Mouse (Mus musculus): ENCODE results near the gene Dusp13. TPM values are rescaled to one million over a fixed set of nuclear protein-coding genes. Genes with fewer than 3 reads are reported as not detected.

The Dusp13 gene
- polyA plus RNA-seq, 1 experiment from 2014 or later, result 2.2 TPM

DNA sequence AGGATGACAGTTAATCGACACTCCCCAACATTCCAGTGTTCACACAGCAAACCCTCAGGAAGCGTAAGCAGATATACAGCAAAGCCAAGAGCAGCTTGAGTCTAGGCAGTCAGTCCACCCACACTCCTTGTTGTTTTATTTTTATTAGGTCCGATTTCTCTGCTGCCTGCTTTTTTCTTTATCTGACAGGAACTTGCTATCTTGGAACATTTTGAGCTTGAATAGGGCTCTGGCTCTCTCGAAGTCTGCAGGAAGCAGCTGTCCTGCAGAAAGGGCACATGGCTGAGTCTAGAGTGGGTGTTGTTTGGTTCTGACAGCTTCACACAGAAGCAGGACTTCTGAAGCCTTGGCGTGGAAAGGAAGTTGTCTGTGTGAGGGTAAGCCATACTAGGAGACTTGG is 47.7 kb downstream of the Dusp13 start:
- no peaks in the 10 kb centered on the region for H3K36me3 ChIP-seq (ENCODE audit: control insufficient read depth, insufficient read depth, low read length)
- H3K27me3 ChIP-seq (replicated peaks; ENCODE audit: control insufficient read depth, insufficient read depth, low read length), result no peaks in the 10 kb centered on the region
- no peak overlapping the region for H3K27ac ChIP-seq (replicated peaks; ENCODE audit: low read depth, low read length)
- ATAC-seq (ENCODE audit: low read depth) (no peak), DNase-seq (ENCODE audit: low spot score) (no peak)
- no peak overlapping the region for H3K9ac ChIP-seq (ENCODE audit: low read depth, low read length)
- H3K4me1 ChIP-seq (ENCODE audit: control insufficient read depth, insufficient read depth, low read length), result peaks cover 18% of the 10 kb centered on the region
- H3K4me3 ChIP-seq (ENCODE audit: low read depth, low read length), result no peak overlapping the region
- no peaks in the 10 kb centered on the region for H3K9me3 ChIP-seq (ENCODE audit: control insufficient read depth, low read length)
- no peak overlapping the region for H3K4me2 ChIP-seq (ENCODE audit: low read depth, low read length)
- WGBS, result 56% methylated on average over 5 of the region's 5 CpGs

DNA sequence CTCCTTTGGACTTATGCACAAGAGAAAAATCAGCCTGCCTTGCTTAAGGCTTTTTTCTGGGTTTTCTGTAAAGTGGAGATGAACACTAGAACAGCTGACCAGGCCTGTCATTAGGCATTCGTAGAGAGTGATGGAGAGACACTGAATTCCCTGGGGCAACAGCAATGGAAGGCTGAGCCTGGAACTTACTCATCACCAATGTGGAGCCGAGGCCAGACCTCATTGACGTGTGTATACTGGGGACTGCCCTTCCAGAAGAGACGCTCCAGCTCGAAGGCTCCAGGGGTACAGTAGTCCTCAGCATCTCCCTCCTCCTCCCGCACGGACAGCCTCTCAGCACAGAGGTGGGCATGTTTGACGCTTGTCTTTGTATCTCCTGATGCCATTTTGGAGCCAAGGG is 48.3 kb downstream of the Dusp13 start:
- Histone ChIP-seq H3K9ac (ENCODE audit: low read depth, low read length) (no peak overlapping the region), H3K27ac (replicated peaks; ENCODE audit: low read depth, low read length) (no peak overlapping the region), H3K4me1 (ENCODE audit: control insufficient read depth, insufficient read depth, low read length) (peaks cover 18% of the 10 kb centered on the region), H3K4me2 (ENCODE audit: low read depth, low read length) (no peak overlapping the region), H3K9me3 (ENCODE audit: control insufficient read depth, low read length) (no peaks in the 10 kb centered on the region), H3K4me3 (ENCODE audit: low read depth, low read length) (no peak overlapping the region), H3K27me3 (replicated peaks; ENCODE audit: control insufficient read depth, insufficient read depth, low read length) (no peaks in the 10 kb centered on the region), H3K36me3 (ENCODE audit: control insufficient read depth, insufficient read depth, low read length) (no peaks in the 10 kb centered on the region)
- WGBS, result 89% methylated on average over 8 of the region's 8 CpGs
- DNase-seq (ENCODE audit: low spot score) (no peak), ATAC-seq (ENCODE audit: low read depth) (no peak)

DNA sequence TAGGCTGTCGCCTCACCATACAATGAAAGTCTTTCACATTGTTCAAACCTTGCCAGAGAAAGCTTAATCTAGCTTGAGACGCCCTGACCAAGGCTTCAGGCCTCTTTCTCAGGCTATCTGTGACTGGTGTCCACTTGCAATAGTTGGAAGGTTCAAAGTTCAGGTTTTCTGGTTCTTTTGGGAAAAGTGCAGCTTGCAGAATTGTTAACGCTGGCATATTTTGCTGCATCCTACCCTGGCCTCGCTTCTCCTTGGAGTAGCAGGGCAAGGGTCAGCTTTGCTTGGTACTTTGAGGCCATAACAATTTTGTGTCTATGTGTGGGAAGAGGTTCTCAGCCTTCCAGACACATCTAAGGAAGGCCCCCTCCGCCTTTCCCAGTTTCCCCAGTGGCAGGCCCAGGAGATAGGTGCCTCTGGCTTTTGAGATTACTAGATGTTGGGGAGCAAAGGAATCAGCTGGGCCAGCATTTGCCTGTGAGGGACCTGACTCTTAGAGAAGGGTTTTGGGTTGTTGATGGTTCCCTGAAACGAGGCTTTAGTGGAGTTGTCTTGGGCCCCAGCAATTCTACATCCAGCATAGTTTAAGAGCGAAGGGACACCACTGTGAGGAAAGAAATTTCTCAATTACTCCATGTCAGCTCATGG is 54.7 kb downstream of the Dusp13 start:
- Histone ChIP-seq H3K4me1 (ENCODE audit: control insufficient read depth, insufficient read depth, low read length) (no peaks in the 10 kb centered on the region), H3K4me2 (ENCODE audit: low read depth, low read length) (no peak overlapping the region), H3K9ac (ENCODE audit: low read depth, low read length) (no peak overlapping the region), H3K36me3 (ENCODE audit: control insufficient read depth, insufficient read depth, low read length) (0 out of 2 replicates have a peak, but pooled peaks cover 3% of the 10 kb centered on the region), H3K9me3 (ENCODE audit: control insufficient read depth, low read length) (peaks cover 5% of the 10 kb centered on the region), H3K27me3 (replicated peaks; ENCODE audit: control insufficient read depth, insufficient read depth, low read length) (no peaks in the 10 kb centered on the region), H3K4me3 (ENCODE audit: low read depth, low read length) (no peak overlapping the region), H3K27ac (replicated peaks; ENCODE audit: low read depth, low read length) (no peak overlapping the region)
- WGBS, result 82% methylated on average over 7 of the region's 7 CpGs
- no peak for ATAC-seq (ENCODE audit: low read depth)
- no peak for DNase-seq (ENCODE audit: low spot score)

- H3K4me3 ChIP-seq (ENCODE audit: low read depth, low read length), result no peak overlapping the region
- H3K27me3 ChIP-seq (replicated peaks; ENCODE audit: control insufficient read depth, insufficient read depth, low read length), result no peaks in the 10 kb centered on the region
- DNase-seq (ENCODE audit: low spot score), result no peak
- no peak overlapping the region for H3K9ac ChIP-seq (ENCODE audit: low read depth, low read length)
- 68% methylated on average over 6 of the region's 6 CpGs for WGBS
- ATAC-seq (ENCODE audit: low read depth), result no peak
- H3K36me3 ChIP-seq (ENCODE audit: control insufficient read depth, insufficient read depth, low read length), result 0 out of 2 replicates have a peak, but pooled peaks cover 3% of the 10 kb centered on the region
- H3K4me1 ChIP-seq (ENCODE audit: control insufficient read depth, insufficient read depth, low read length), result no peaks in the 10 kb centered on the region
- H3K9me3 ChIP-seq (ENCODE audit: control insufficient read depth, low read length), result peaks cover 5% of the 10 kb centered on the region
- H3K4me2 ChIP-seq (ENCODE audit: low read depth, low read length), result no peak overlapping the region
- no peak overlapping the region for H3K27ac ChIP-seq (replicated peaks; ENCODE audit: low read depth, low read length)
These were observed 56.0 kb downstream of the Dusp13 start for GRCm38 (mm10) chr14:21695020-21695419.

GRCm38 (mm10) chr14:21691070-21691469 is 59.9 kb downstream of the Dusp13 start:
- no peak for DNase-seq (ENCODE audit: low spot score)
- Histone ChIP-seq H3K27me3 (replicated peaks; ENCODE audit: control insufficient read depth, insufficient read depth, low read length) (no peaks in the 10 kb centered on the region), H3K4me3 (ENCODE audit: low read depth, low read length) (no peak overlapping the region), H3K4me2 (ENCODE audit: low read depth, low read length) (no peak overlapping the region), H3K9ac (ENCODE audit: low read depth, low read length) (no peak overlapping the region), H3K9me3 (ENCODE audit: control insufficient read depth, low read length) (peaks cover 5% of the 10 kb centered on the region), H3K27ac (replicated peaks; ENCODE audit: low read depth, low read length) (peak overlapping the region; percentile 4; the same call in 1 of the 2 replicates), H3K36me3 (ENCODE audit: control insufficient read depth, insufficient read depth, low read length) (0 out of 2 replicates have a peak, but pooled peaks cover 3% of the 10 kb centered on the region), H3K4me1 (ENCODE audit: control insufficient read depth, insufficient read depth, low read length) (peaks cover 5% of the 10 kb centered on the region; the same call in 1 of the 2 replicates)
- 77% methylated on average over 3 of the region's 3 CpGs for WGBS
- no peak for ATAC-seq (ENCODE audit: low read depth)

GRCm38 (mm10) chr14:21686376-21687279 is 64.4 kb downstream of the Dusp13 start:
- H3K27me3 ChIP-seq (replicated peaks; ENCODE audit: control insufficient read depth, insufficient read depth, low read length), result no peaks in the 10 kb centered on the region
- peaks cover 21% of the 10 kb centered on the region for H3K4me1 ChIP-seq (ENCODE audit: control insufficient read depth, insufficient read depth, low read length)
- H3K4me3 ChIP-seq (ENCODE audit: low read depth, low read length), result peak overlapping the region; percentile 28
- peak overlapping the region; percentile 62 for H3K4me2 ChIP-seq (ENCODE audit: low read depth, low read length)
- H3K27ac ChIP-seq (replicated peaks; ENCODE audit: low read depth, low read length), result no peak overlapping the region
- H3K36me3 ChIP-seq (ENCODE audit: control insufficient read depth, insufficient read depth, low read length), result no peaks in the 10 kb centered on the region
- H3K9ac ChIP-seq (ENCODE audit: low read depth, low read length), result 0 out of 2 replicates have a peak overlapping the region, but pooled peaks have one; percentile 32
- no peak; the same call in 1 of the 2 replicates for ATAC-seq (ENCODE audit: low read depth)
- no peak for DNase-seq (ENCODE audit: low spot score)
- WGBS, result 15% methylated on average over 26 of the region's 49 CpGs
- H3K9me3 ChIP-seq (ENCODE audit: control insufficient read depth, low read length), result no peaks in the 10 kb centered on the region

GRCm38 (mm10) chr14:21685411-21686146 is 65.4 kb downstream of the Dusp13 start:
- Histone ChIP-seq H3K27me3 (replicated peaks; ENCODE audit: control insufficient read depth, insufficient read depth, low read length) (no peaks in the 10 kb centered on the region), H3K4me1 (ENCODE audit: control insufficient read depth, insufficient read depth, low read length) (peaks cover 21% of the 10 kb centered on the region), H3K27ac (replicated peaks; ENCODE audit: low read depth, low read length) (peak overlapping the region; percentile 47), H3K4me2 (ENCODE audit: low read depth, low read length) (peak overlapping the region; percentile 62; the same call in 1 of the 2 replicates), H3K9me3 (ENCODE audit: control insufficient read depth, low read length) (no peaks in the 10 kb centered on the region), H3K9ac (ENCODE audit: low read depth, low read length) (no peak overlapping the region), H3K36me3 (ENCODE audit: control insufficient read depth, insufficient read depth, low read length) (no peaks in the 10 kb centered on the region), H3K4me3 (ENCODE audit: low read depth, low read length) (no peak overlapping the region)
- no peak for DNase-seq (ENCODE audit: low spot score)
- WGBS, result 63% methylated on average over 10 of the region's 10 CpGs
- ATAC-seq (ENCODE audit: low read depth), result no peak

DNA sequence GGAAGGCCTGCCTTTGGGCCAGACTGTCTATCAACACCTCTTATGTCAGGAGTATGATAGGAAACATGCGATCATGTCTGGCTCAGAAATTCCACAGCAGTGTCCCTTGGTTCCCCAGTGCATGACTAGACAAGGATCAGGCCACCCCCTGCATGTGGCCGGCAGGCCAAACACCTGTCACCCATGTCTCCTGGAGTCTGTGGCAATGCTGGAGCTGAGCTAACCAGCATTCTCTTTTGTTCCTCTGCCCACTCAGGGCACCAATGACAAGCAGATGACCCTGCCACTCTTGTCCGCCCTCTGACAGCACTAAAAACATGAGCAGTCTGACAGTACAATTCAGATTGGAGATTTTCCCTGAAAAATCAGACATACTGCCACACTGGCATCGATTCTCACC is 67.1 kb downstream of the Dusp13 start:
- 70% methylated on average over 4 of the region's 4 CpGs for WGBS
- no peak overlapping the region for H3K4me2 ChIP-seq (ENCODE audit: low read depth, low read length)
- no peak overlapping the region for H3K9ac ChIP-seq (ENCODE audit: low read depth, low read length)
- H3K27me3 ChIP-seq (replicated peaks; ENCODE audit: control insufficient read depth, insufficient read depth, low read length), result no peaks in the 10 kb centered on the region
- no peak overlapping the region for H3K4me3 ChIP-seq (ENCODE audit: low read depth, low read length)
- ATAC-seq (ENCODE audit: low read depth), result no peak
- peak overlapping the region; percentile 52; the same call in 1 of the 2 replicates for H3K27ac ChIP-seq (replicated peaks; ENCODE audit: low read depth, low read length)
- peaks cover 33% of the 10 kb centered on the region for H3K4me1 ChIP-seq (ENCODE audit: control insufficient read depth, insufficient read depth, low read length)
- no peaks in the 10 kb centered on the region for H3K36me3 ChIP-seq (ENCODE audit: control insufficient read depth, insufficient read depth, low read length)
- no peaks in the 10 kb centered on the region for H3K9me3 ChIP-seq (ENCODE audit: control insufficient read depth, low read length)
- DNase-seq (ENCODE audit: low spot score), result no peak
